Mouse (Mus musculus) C2C12 (cell line): ENCODE data around the gene Lrp6. TPM values are rescaled to one million over a fixed set of nuclear protein-coding genes. Genes with fewer than 3 reads are reported as not detected.

Experiments used
- H3K27me3 ChIP-seq: one replicate; pipeline ENCODE4 v1.6.1; 2011; ENCODE audit not compliant: control insufficient read depth, insufficient read depth, insufficient read length
- H3K36me3 ChIP-seq: one replicate; pipeline ENCODE4 v1.6.1; 2011; ENCODE audit not compliant: control insufficient read depth, insufficient read depth
- H3K4me3 ChIP-seq: one replicate; pipeline ENCODE4 v1.5.1; 2011; ENCODE audit warnings: mild to moderate bottlenecking, control low read depth; ENCODE audit not compliant: poor library complexity, insufficient read depth, severe bottlenecking
- H3K79me2 ChIP-seq: one replicate; pipeline ENCODE4 v1.6.1; 2011; ENCODE audit not compliant: control insufficient read depth, insufficient read depth
- H3K79me3 ChIP-seq: one replicate; pipeline ENCODE4 v1.6.1; 2011; ENCODE audit warnings: low read depth, control low read depth
- H3ac ChIP-seq: one replicate; pipeline ENCODE3; 2011; ENCODE audit warnings: low read depth; ENCODE audit not compliant: control insufficient read depth, insufficient read length
- CEBPB ChIP-seq: IDR thresholded peaks from one replicate; pipeline ENCODE4 v1.6.1; 2011; ENCODE audit warnings: low read depth, mild to moderate bottlenecking, control low read depth, moderate library complexity
- CTCF ChIP-seq: IDR thresholded peaks from one replicate; pipeline ENCODE4 v1.5.1; 2011; ENCODE audit not compliant: control insufficient read depth, insufficient read depth, insufficient read length
- FOSL1 ChIP-seq: IDR thresholded peaks from one replicate; pipeline ENCODE4 v1.8.0; 2011; ENCODE audit warnings: mild to moderate bottlenecking, low read length; ENCODE audit not compliant: poor library complexity, insufficient read depth, severe bottlenecking
- MAX ChIP-seq: IDR thresholded peaks from one replicate; pipeline ENCODE4 v1.6.1; 2011; ENCODE audit warnings: mild to moderate bottlenecking, control low read depth
- MYOD1 ChIP-seq: IDR thresholded peaks from one replicate; pipeline ENCODE4 v1.6.1; 2011; ENCODE audit warnings: low read depth; ENCODE audit not compliant: control insufficient read depth, insufficient read length
- MYOG ChIP-seq: IDR thresholded peaks from one replicate; pipeline ENCODE4 v1.6.1; 2011; ENCODE audit not compliant: control insufficient read depth, insufficient read length; ENCODE audit errors: extremely low read depth
- USF1 ChIP-seq: IDR thresholded peaks from one replicate; pipeline ENCODE4 v1.6.1; 2011; ENCODE audit warnings: low read depth, mild to moderate bottlenecking, control low read depth, moderate library complexity
- polyA plus RNA-seq: library from polyadenylated mRNA; unstranded; fragments of >200 nt; fragmentation: generic; extraction: Trizol; gene quantifications from one replicate; pipeline ENCODE4 v1.2.1, GENCODE M21; 2012; ENCODE audit warnings: missing spikeins

Lrp6 gene
- polyA plus RNA-seq, 1 experiment: 5.9 TPM

DNA sequence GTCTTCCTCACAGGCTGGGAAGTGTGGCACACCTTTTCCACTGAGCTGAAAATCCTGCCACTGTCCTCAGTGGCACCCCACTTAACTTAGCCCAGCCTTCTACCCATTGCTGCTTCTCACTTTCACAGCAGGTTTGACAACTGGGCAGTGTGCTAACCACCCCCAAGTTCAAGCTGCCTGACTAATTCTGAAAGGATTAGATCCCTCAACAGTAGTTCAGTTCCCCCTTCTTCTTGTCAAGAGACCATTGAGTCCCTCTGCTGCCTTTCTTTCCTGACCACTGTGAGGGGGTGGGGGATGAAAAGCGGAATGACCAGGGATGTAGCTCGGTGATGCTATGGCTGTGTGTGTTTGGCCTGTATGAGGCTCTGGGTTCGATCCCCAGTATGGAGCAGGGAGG, 133.5 kb downstream of the Lrp6 start:
- Histone ChIP-seq H3K36me3 (no peaks in the 10 kb centered on the region), H3K79me2 (no peaks in the 10 kb centered on the region), H3K79me3 (no peaks in the 10 kb centered on the region), H3ac (no peak overlapping the region), H3K4me3 (no peak overlapping the region), H3K27me3 (no peaks in the 10 kb centered on the region)
- no peak for TF ChIP-seq CEBPB
- TF ChIP-seq FOSL1: no peak
- no peak for TF ChIP-seq MYOD1

DNA sequence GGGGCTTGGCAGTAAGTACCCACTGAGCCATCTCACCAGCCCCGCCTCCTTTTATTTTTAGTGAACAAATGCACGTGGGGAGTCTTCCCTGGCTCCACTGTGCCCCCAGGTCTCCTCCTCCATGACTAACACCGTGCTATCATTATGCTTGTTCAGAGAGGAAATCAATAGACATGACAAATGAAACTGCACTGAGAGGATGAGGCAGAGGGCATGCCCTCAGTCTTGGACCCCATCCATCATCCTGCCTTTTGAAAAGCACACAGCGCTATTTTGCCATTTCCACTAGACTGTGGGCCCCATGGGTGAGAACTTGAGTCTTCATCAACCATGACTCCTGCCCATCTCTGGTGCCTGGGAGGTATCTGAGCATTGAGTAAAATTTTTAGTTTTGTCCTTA, 135.2 kb downstream of the Lrp6 start:
- no peaks in the 10 kb centered on the region for H3K36me3 ChIP-seq
- H3K27me3 ChIP-seq: no peaks in the 10 kb centered on the region
- H3K79me2 ChIP-seq: no peaks in the 10 kb centered on the region
- H3ac ChIP-seq: no peak overlapping the region
- H3K79me3 ChIP-seq: no peaks in the 10 kb centered on the region
- TF ChIP-seq MYOD1 (no peak), USF1 (no peak), MAX (no peak), CTCF (no peak), CEBPB (no peak), FOSL1 (no peak), MYOG (no peak)
- H3K4me3 ChIP-seq: no peak overlapping the region

DNA sequence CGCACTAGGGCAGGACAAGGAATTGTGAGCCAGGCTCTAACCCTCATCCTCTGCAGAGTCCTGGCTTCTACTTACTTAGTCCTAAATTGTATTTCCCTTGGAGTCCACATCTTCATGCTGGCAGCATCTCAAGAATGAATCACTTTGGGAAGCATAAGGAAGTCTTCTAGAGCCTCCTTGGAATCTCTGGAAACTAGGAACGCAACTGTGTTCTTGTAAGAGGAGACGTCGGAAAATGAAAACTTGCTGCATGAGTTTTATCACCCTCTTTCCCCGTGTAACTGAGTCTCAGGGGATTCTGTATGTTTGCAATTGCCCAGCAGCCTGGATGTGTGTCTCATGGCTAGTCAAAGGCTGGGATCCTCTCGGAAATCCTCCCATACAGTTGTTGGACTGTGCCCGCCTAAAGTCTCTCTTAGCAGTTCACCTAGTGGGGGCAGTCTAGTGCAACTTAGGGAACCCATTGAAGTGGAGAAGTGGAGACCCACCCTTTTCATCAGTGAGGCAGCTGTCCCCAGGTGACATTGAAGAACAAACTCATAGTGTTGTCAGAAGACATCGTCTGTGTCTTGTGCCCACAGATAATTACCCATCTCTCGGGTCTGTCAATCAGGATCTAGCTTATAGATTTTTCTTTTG, 136.5 kb downstream of the Lrp6 start:
- no peaks in the 10 kb centered on the region for H3K36me3 ChIP-seq
- TF ChIP-seq CEBPB (no peak), FOSL1 (no peak), CTCF (no peak), MYOD1 (no peak), MAX (no peak), USF1 (no peak), MYOG (no peak)
- H3K79me2 ChIP-seq: no peaks in the 10 kb centered on the region
- H3K27me3 ChIP-seq: no peaks in the 10 kb centered on the region
- H3K79me3 ChIP-seq: no peaks in the 10 kb centered on the region
- H3ac ChIP-seq: no peak overlapping the region
- no peak overlapping the region for H3K4me3 ChIP-seq

DNA sequence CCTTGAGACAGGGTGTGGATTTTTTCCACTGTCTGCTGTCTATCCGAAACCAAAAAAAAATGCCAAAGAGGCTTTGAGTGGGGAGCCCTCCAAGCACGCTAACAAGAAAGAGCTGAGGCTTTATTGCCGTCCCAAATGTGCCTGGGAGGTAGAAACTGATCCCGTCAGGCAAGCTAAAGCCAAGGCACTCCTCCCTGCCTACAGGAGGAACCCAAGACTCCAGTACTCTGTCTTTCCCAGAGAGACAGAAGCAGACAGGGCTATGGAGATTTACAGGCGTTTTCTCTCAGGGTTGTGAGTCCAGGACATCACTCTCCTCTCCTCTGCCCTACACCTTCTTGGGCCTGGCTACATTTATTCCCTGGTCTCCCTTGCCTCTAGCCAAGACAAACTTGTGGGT, 138.3 kb downstream of the Lrp6 start:
- Histone ChIP-seq H3K79me2 (no peaks in the 10 kb centered on the region), H3K4me3 (no peak overlapping the region), H3K79me3 (no peaks in the 10 kb centered on the region), H3K27me3 (no peaks in the 10 kb centered on the region), H3K36me3 (no peaks in the 10 kb centered on the region), H3ac (no peak overlapping the region)
- TF ChIP-seq CTCF (no peak), MYOD1 (no peak), USF1 (no peak), MAX (no peak), CEBPB (no peak), MYOG (no peak), FOSL1 (no peak)

DNA sequence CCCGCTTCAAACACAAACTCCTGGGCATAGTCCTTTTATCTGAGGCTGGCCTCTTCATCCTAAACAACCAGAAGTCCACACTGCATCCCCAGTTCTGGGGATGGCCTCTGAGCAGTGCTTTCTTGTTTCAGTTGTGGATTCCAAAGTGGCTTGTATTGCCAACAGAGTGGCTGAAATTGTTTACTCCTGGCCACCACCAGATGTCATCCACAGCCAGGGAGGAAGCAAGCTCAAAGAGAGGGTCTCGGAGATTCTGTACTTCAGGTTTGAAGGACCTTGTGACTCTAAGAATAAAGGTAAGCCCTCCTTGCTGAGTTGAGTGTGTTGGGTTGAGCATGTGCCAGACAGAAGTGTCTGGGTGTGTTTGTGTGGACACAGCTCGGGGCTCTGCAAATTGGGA, 139.6 kb downstream of the Lrp6 start:
- no peaks in the 10 kb centered on the region for H3K79me2 ChIP-seq
- H3K79me3 ChIP-seq: no peaks in the 10 kb centered on the region
- H3ac ChIP-seq: no peak overlapping the region
- no peaks in the 10 kb centered on the region for H3K27me3 ChIP-seq
- no peaks in the 10 kb centered on the region for H3K36me3 ChIP-seq
- no peak for TF ChIP-seq CTCF
- TF ChIP-seq MYOG: no peak
- TF ChIP-seq CEBPB: no peak
- no peak for TF ChIP-seq MYOD1
- no peak for TF ChIP-seq USF1
- no peak for TF ChIP-seq MAX
- TF ChIP-seq FOSL1: no peak
- H3K4me3 ChIP-seq: no peak overlapping the region

DNA sequence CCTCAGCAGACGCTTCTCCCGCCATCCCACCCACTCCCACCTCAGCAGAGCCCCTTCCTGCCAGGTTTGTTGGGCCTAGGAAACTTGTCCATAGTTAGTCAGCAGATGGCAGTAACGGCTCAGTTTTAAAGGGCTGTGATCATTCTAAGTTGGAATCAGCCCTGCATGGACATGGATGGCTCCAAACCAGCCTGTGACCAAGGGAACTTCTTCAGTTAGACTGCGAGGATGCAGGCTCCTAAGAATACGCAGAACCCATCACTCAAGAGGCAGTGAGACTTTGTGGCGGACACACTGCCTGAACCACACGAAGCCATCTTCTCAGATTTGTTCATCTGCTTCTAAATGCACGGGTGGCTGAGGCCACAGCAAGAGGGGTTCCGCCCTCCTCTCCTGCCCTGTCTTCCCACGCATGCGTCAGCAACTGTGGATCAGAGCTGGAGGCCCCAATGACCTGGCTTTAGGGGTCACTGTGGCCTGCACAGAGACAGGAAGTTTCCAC, 141.5 kb downstream of the Lrp6 start:
- Histone ChIP-seq H3K27me3 (no peaks in the 10 kb centered on the region), H3ac (no peak overlapping the region), H3K36me3 (no peaks in the 10 kb centered on the region), H3K4me3 (no peak overlapping the region), H3K79me3 (no peaks in the 10 kb centered on the region), H3K79me2 (no peaks in the 10 kb centered on the region)
- TF ChIP-seq CTCF (peak; percentile 23), FOSL1 (no peak), CEBPB (no peak), MYOD1 (no peak), MAX (no peak)
